ENCODE assay signal across 8 mouse cellular contexts in genomic region chr15:99416348-99416882, GRCm38 (mm10). TPM values are rescaled to one million over a fixed set of nuclear protein-coding genes. Genes with fewer than 3 reads are reported as not detected.
DNase-seq lines count a peak whose midpoint lies in the region; ATAC-seq and TF ChIP-seq lines count a peak whose summit lies in the region.

No protein-coding gene starts in this region.

- 14% methylated on average over 13 of the region's 13 CpGs for WGBS in intestine, postnatal 0 days
- 20% methylated on average over 13 of the region's 13 CpGs for WGBS in limb, embryonic 13.5 days
- 21% methylated on average over 13 of the region's 13 CpGs for WGBS in midbrain, embryonic 16.5 days
- WGBS in spleen, adult 2 months = 18% methylated on average over 13 of the region's 13 CpGs

- 0 out of 2 replicates have a peak, but pooled peaks have one; percentile 31 for ATAC-seq in intestine, postnatal 0 days
- ATAC-seq in limb, embryonic 13.5 days (ENCODE audit: low FRiP score, low read depth) = no peak
- 0 out of 2 replicates have a peak, but pooled peaks have one; percentile 51 for ATAC-seq in midbrain, embryonic 16.5 days

- no peak overlapping the region for H3K9ac ChIP-seq in intestine, postnatal 0 days (ENCODE audit: low read depth, low read length)
- H3K9ac ChIP-seq in limb, embryonic 13.5 days = no peak overlapping the region
- no peak overlapping the region for H3K9ac ChIP-seq in midbrain, embryonic 16.5 days (ENCODE audit: low read depth, low read length)

- no peaks in the 10 kb centered on the region; the same call in 1 of the 2 replicates for H3K4me1 ChIP-seq in cortical plate, adult 2 months (ENCODE audit: control insufficient read depth, insufficient read depth, low read length)
- H3K4me1 ChIP-seq in intestine, postnatal 0 days (replicated peaks; ENCODE audit: control insufficient read depth, insufficient read depth, low read length) = peaks cover 3% of the 10 kb centered on the region; the same call in 1 of the 2 replicates
- peaks cover 30% of the 10 kb centered on the region for H3K4me1 ChIP-seq in limb, embryonic 13.5 days
- peaks cover 7% of the 10 kb centered on the region for H3K4me1 ChIP-seq in midbrain, embryonic 16.5 days (ENCODE audit: control insufficient read depth, insufficient read depth, low read length)
- H3K4me1 ChIP-seq in spleen, adult 2 months (ENCODE audit: control insufficient read depth, insufficient read depth, insufficient read length) = peaks cover 4% of the 10 kb centered on the region; the same call in 1 of the 2 replicates

- no peak for TF ChIP-seq POLR2A in cortical plate, adult 2 months (IDR thresholded peaks at IDR 0.05; ENCODE audit: extremely low read depth, insufficient read depth, low read length)
- TF ChIP-seq POLR2A in spleen, adult 2 months (IDR thresholded peaks at IDR 0.05; ENCODE audit: low read depth, low read length) = no peak

- no peaks in the 10 kb centered on the region for H3K9me3 ChIP-seq in intestine, postnatal 0 days (ENCODE audit: control insufficient read depth)
- H3K9me3 ChIP-seq in limb, embryonic 13.5 days = no peaks in the 10 kb centered on the region
- no peaks in the 10 kb centered on the region for H3K9me3 ChIP-seq in midbrain, embryonic 16.5 days (replicated peaks; ENCODE audit: control insufficient read depth, low read length, poor library complexity, severe bottlenecking)

- peak; percentile 63 to 66 for DNase-seq in urinary bladder, adult 18-20 months (ENCODE audit: low spot score in 2 of 2)
- DNase-seq in urinary bladder, postnatal 10 days (ENCODE audit: low spot score) = no peak
- peak; percentile 73 to 84 for DNase-seq in gastrocnemius, postnatal 4 days (ENCODE audit: low spot score in 2 of 2)
- DNase-seq in spleen, adult 2 months (ENCODE audit: low read depth in 1 of 2, low spot score in 2 of 2) = peak; percentile 70 to 81

- no peak overlapping the region for H3K27ac ChIP-seq in cortical plate, adult 2 months (ENCODE audit: insufficient read depth, low read length)
- no peak overlapping the region for H3K27ac ChIP-seq in intestine, postnatal 0 days (ENCODE audit: low read depth, low read length)
- no peak overlapping the region for H3K27ac ChIP-seq in limb, embryonic 13.5 days
- H3K27ac ChIP-seq in midbrain, embryonic 16.5 days (ENCODE audit: low read length) = no peak overlapping the region
- no peak overlapping the region for H3K27ac ChIP-seq in spleen, adult 2 months (ENCODE audit: insufficient read depth, low read length)

- TF ChIP-seq CTCF in cortical plate, adult 2 months (IDR thresholded peaks at IDR 0.05; ENCODE audit: extremely low read depth, insufficient read depth, low read length) = peak; percentile 100
- TF ChIP-seq CTCF in intestine, postnatal 0 days (IDR thresholded peaks at IDR 0.05; ENCODE audit: low read depth) = peak; percentile 100
- TF ChIP-seq CTCF in spleen, adult 2 months (IDR thresholded peaks at IDR 0.05; ENCODE audit: extremely low read depth, insufficient read depth, insufficient read length, insufficient replicate concordance) = peak; percentile 100

- H3K4me3 ChIP-seq in cortical plate, adult 2 months (ENCODE audit: insufficient read depth, low read length) = no peak overlapping the region
- no peak overlapping the region for H3K4me3 ChIP-seq in intestine, postnatal 0 days (ENCODE audit: low read depth, low read length)
- no peak overlapping the region for H3K4me3 ChIP-seq in limb, embryonic 13.5 days
- no peak overlapping the region for H3K4me3 ChIP-seq in midbrain, embryonic 16.5 days (ENCODE audit: low read depth, low read length)
- H3K4me3 ChIP-seq in spleen, adult 2 months (ENCODE audit: extremely low read depth, insufficient read depth, insufficient read length) = no peak overlapping the region

- no peaks in the 10 kb centered on the region for H3K27me3 ChIP-seq in intestine, postnatal 0 days (replicated peaks; ENCODE audit: control insufficient read depth, insufficient read depth, low read length)
- no peaks in the 10 kb centered on the region for H3K27me3 ChIP-seq in limb, embryonic 13.5 days
- no peaks in the 10 kb centered on the region for H3K27me3 ChIP-seq in midbrain, embryonic 16.5 days (ENCODE audit: control insufficient read depth, insufficient read depth, low read depth, low read length)
- no peaks in the 10 kb centered on the region for H3K27me3 ChIP-seq in spleen, adult 2 months (ENCODE audit: control insufficient read depth, insufficient read depth, low read length)

- no peaks in the 10 kb centered on the region for H3K36me3 ChIP-seq in intestine, postnatal 0 days (ENCODE audit: control insufficient read depth, insufficient read depth)
- H3K36me3 ChIP-seq in limb, embryonic 13.5 days = peaks cover 1% of the 10 kb centered on the region; the same call in 1 of the 2 replicates
- H3K36me3 ChIP-seq in midbrain, embryonic 16.5 days (ENCODE audit: control insufficient read depth, insufficient read depth, low read length) = no peaks in the 10 kb centered on the region
- H3K36me3 ChIP-seq in spleen, adult 2 months (ENCODE audit: control insufficient read depth, insufficient read depth, low read length) = no peaks in the 10 kb centered on the region

- H3K4me2 ChIP-seq in intestine, postnatal 0 days (replicated peaks; ENCODE audit: low read depth) = peak overlapping the region; percentile 27; the same call in 1 of the 2 replicates
- 0 out of 2 replicates have a peak overlapping the region, but pooled peaks have one; percentile 5 for H3K4me2 ChIP-seq in limb, embryonic 13.5 days (replicated peaks)
- peak overlapping the region; percentile 27; the same call in 1 of the 2 replicates for H3K4me2 ChIP-seq in midbrain, embryonic 16.5 days (ENCODE audit: low read length)

RNA-seq across cellular contexts. Expression of gene Tmbim6, which starts 23.7 kb away (rescaled TPM):
- 369 and 399 TPM in 2 replicates for polyA plus RNA-seq in cortical plate, adult 2 months (2012; rRNA removed)
- total RNA-seq in gastrocnemius, postnatal 4 days (2021) = 100 to 1,000 TPM; 205 to 215 TPM
- polyA plus RNA-seq in intestine, postnatal 0 days (2015; fragmentation: Nextera tagmentation; extraction: Ambion mirVana) = 1,126 and 1,190 TPM in 2 replicates
- 287 and 298 TPM in 2 replicates for polyA plus RNA-seq in limb, embryonic 13.5 days (2015; fragmentation: Nextera tagmentation; extraction: Ambion mirVana)
- 279 and 310 TPM in 2 replicates for polyA plus RNA-seq in midbrain, embryonic 16.5 days (2015; fragmentation: Nextera tagmentation; extraction: Ambion mirVana)
- polyA plus RNA-seq in spleen, adult 2 months (2012; rRNA removed) = 434 and 466 TPM in 2 replicates

RNA-seq across cellular contexts. Expression of gene Nckap5l, which starts 41.1 kb away (rescaled TPM):
- polyA plus RNA-seq in cortical plate, adult 2 months (2012; rRNA removed) = 11.9 TPM in 2 replicates
- 10 to 100 TPM; 37.2 to 39.4 TPM for total RNA-seq in gastrocnemius, postnatal 4 days (2021)
- polyA plus RNA-seq in intestine, postnatal 0 days (2015; fragmentation: Nextera tagmentation; extraction: Ambion mirVana) = 1.8 and 2.1 TPM in 2 replicates
- 14.0 and 14.1 TPM in 2 replicates for polyA plus RNA-seq in limb, embryonic 13.5 days (2015; fragmentation: Nextera tagmentation; extraction: Ambion mirVana)
- 16.2 and 17.1 TPM in 2 replicates for polyA plus RNA-seq in midbrain, embryonic 16.5 days (2015; fragmentation: Nextera tagmentation; extraction: Ambion mirVana)
- 10.9 and 11.5 TPM in 2 replicates for polyA plus RNA-seq in spleen, adult 2 months (2012; rRNA removed)

RNA-seq across cellular contexts. Expression of gene Fmnl3, which starts 46.1 kb away (rescaled TPM):
- polyA plus RNA-seq in cortical plate, adult 2 months (2012; rRNA removed) = 13.7 and 15.4 TPM in 2 replicates
- 10 to 100 TPM; 32.3 to 35.7 TPM for total RNA-seq in gastrocnemius, postnatal 4 days (2021)
- 5.6 and 5.9 TPM in 2 replicates for polyA plus RNA-seq in intestine, postnatal 0 days (2015; fragmentation: Nextera tagmentation; extraction: Ambion mirVana)
- polyA plus RNA-seq in limb, embryonic 13.5 days (2015; fragmentation: Nextera tagmentation; extraction: Ambion mirVana) = 29.5 and 30.9 TPM in 2 replicates
- 7.9 and 8.0 TPM in 2 replicates for polyA plus RNA-seq in midbrain, embryonic 16.5 days (2015; fragmentation: Nextera tagmentation; extraction: Ambion mirVana)
- polyA plus RNA-seq in spleen, adult 2 months (2012; rRNA removed) = 25.6 and 30.8 TPM in 2 replicates

RNA-seq across cellular contexts. Expression of gene Bcdin3d, which starts 58.1 kb away (rescaled TPM):
- polyA plus RNA-seq in cortical plate, adult 2 months (2012; rRNA removed) = 5.1 and 5.3 TPM in 2 replicates
- total RNA-seq in gastrocnemius, postnatal 4 days (2021) = 1 to 10 TPM; 7.2 to 7.4 TPM
- polyA plus RNA-seq in intestine, postnatal 0 days (2015; fragmentation: Nextera tagmentation; extraction: Ambion mirVana) = 12.6 and 13.2 TPM in 2 replicates
- polyA plus RNA-seq in limb, embryonic 13.5 days (2015; fragmentation: Nextera tagmentation; extraction: Ambion mirVana) = 17.0 and 19.7 TPM in 2 replicates
- polyA plus RNA-seq in midbrain, embryonic 16.5 days (2015; fragmentation: Nextera tagmentation; extraction: Ambion mirVana) = 19.0 and 21.6 TPM in 2 replicates
- polyA plus RNA-seq in spleen, adult 2 months (2012; rRNA removed) = 5.1 and 7.4 TPM in 2 replicates
